ENCODE assay signal across 7 mouse cellular contexts in genomic region chr8:109185558-109186198, GRCm38 (mm10).
DNase-seq lines count a peak whose midpoint lies in the region; ATAC-seq and TF ChIP-seq lines count a peak whose summit lies in the region.

No protein-coding gene starts in this region.

- peak overlapping the region; percentile 64 for H3K9ac ChIP-seq in embryonic facial prominence, embryonic 14.5 days (ENCODE audit: low read depth, low read length)
- peak overlapping the region; percentile 66 for H3K9ac ChIP-seq in heart, embryonic 12.5 days
- H3K9ac ChIP-seq in kidney, embryonic 16.5 days (replicated peaks; ENCODE audit: low read length), result peak overlapping the region; percentile 52
- peak overlapping the region; percentile 41 for H3K9ac ChIP-seq in limb, embryonic 14.5 days (ENCODE audit: low read depth, low read length, severe bottlenecking)

- H3K36me3 ChIP-seq in embryonic facial prominence, embryonic 14.5 days (ENCODE audit: control insufficient read depth, insufficient read depth, low read length), result no peaks in the 10 kb centered on the region
- no peaks in the 10 kb centered on the region for H3K36me3 ChIP-seq in heart, embryonic 12.5 days
- no peaks in the 10 kb centered on the region for H3K36me3 ChIP-seq in kidney, embryonic 16.5 days (ENCODE audit: insufficient read depth, low read length)
- H3K36me3 ChIP-seq in limb, embryonic 14.5 days (ENCODE audit: control insufficient read depth, insufficient read depth, low read length), result no peaks in the 10 kb centered on the region

- peaks cover 6% of the 10 kb centered on the region; the same call in 1 of the 2 replicates for H3K4me1 ChIP-seq in embryonic facial prominence, embryonic 14.5 days (ENCODE audit: control insufficient read depth, insufficient read depth, low read length)
- H3K4me1 ChIP-seq in heart, embryonic 12.5 days (replicated peaks), result no peaks in the 10 kb centered on the region; the same call in 1 of the 2 replicates
- no peaks in the 10 kb centered on the region; the same call in 1 of the 2 replicates for H3K4me1 ChIP-seq in kidney, embryonic 16.5 days (ENCODE audit: insufficient read depth, low read length)
- peaks cover 6% of the 10 kb centered on the region for H3K4me1 ChIP-seq in limb, embryonic 14.5 days (ENCODE audit: control insufficient read depth, insufficient read depth, low read length)

- 16% methylated on average over 10 of the region's 10 CpGs for WGBS in embryonic facial prominence, embryonic 14.5 days
- 36% methylated on average over 10 of the region's 10 CpGs for WGBS in heart, embryonic 12.5 days
- 17% methylated on average over 10 of the region's 10 CpGs for WGBS in kidney, embryonic 16.5 days
- WGBS in limb, embryonic 14.5 days, result 19% methylated on average over 10 of the region's 10 CpGs

- peak; percentile 30; the same call in 1 of the 2 replicates for TF ChIP-seq POLR2A in limb, embryonic 14.5 days (IDR thresholded peaks at IDR 0.05; ENCODE audit: borderline replicate concordance, extremely low read depth, insufficient read depth, insufficient read length)

- no peaks in the 10 kb centered on the region for H3K27me3 ChIP-seq in embryonic facial prominence, embryonic 14.5 days (replicated peaks; ENCODE audit: control insufficient read depth, insufficient read depth, low read length)
- H3K27me3 ChIP-seq in heart, embryonic 12.5 days (replicated peaks), result no peaks in the 10 kb centered on the region
- H3K27me3 ChIP-seq in kidney, embryonic 16.5 days (ENCODE audit: insufficient read depth, low read length), result peaks cover 3% of the 10 kb centered on the region; the same call in 1 of the 2 replicates
- H3K27me3 ChIP-seq in limb, embryonic 14.5 days (ENCODE audit: control insufficient read depth, insufficient read depth, low read length), result no peaks in the 10 kb centered on the region

- peak overlapping the region; percentile 72 for H3K4me2 ChIP-seq in embryonic facial prominence, embryonic 14.5 days (ENCODE audit: low read depth, low read length)
- peak overlapping the region; percentile 65 for H3K4me2 ChIP-seq in heart, embryonic 12.5 days
- peak overlapping the region; percentile 66 for H3K4me2 ChIP-seq in kidney, embryonic 16.5 days (replicated peaks; ENCODE audit: low read depth, low read length)
- H3K4me2 ChIP-seq in limb, embryonic 14.5 days (replicated peaks; ENCODE audit: low read depth, low read length, severe bottlenecking), result peak overlapping the region; percentile 50

- H3K27ac ChIP-seq in embryonic facial prominence, embryonic 14.5 days (replicated peaks; ENCODE audit: low read depth, low read length), result peak overlapping the region; percentile 55; the same call in 1 of the 2 replicates
- H3K27ac ChIP-seq in heart, embryonic 12.5 days (ENCODE audit: poor library complexity, severe bottlenecking), result no peak overlapping the region
- no peak overlapping the region for H3K27ac ChIP-seq in kidney, embryonic 16.5 days (ENCODE audit: low read length)
- H3K27ac ChIP-seq in limb, embryonic 14.5 days (replicated peaks; ENCODE audit: low read depth, low read length), result 0 out of 2 replicates have a peak overlapping the region, but pooled peaks have one; percentile 53

- DNase-seq in adrenal gland, postnatal 14 days, result peak; percentile 77
- peak; percentile 87 for DNase-seq in embryonic facial prominence, embryonic 14.5 days (ENCODE audit: low spot score)
- DNase-seq in limb, embryonic 14.5 days (ENCODE audit: low spot score), result peak; percentile 80
- DNase-seq in neural tube, embryonic 10.5 days (ENCODE audit: extremely low spot score, low spot score), result peak; percentile 75
- DNase-seq in thymus, postnatal 25 days, result peak; percentile 21

- H3K4me3 ChIP-seq in embryonic facial prominence, embryonic 14.5 days (ENCODE audit: low read depth, low read length), result peak overlapping the region; percentile 28
- peak overlapping the region; percentile 40 for H3K4me3 ChIP-seq in heart, embryonic 12.5 days
- H3K4me3 ChIP-seq in kidney, embryonic 16.5 days (ENCODE audit: low read length), result peak overlapping the region; percentile 42
- peak overlapping the region; percentile 17 for H3K4me3 ChIP-seq in limb, embryonic 14.5 days (replicated peaks; ENCODE audit: low read length)

- peak; percentile 94 for ATAC-seq in embryonic facial prominence, embryonic 14.5 days (ENCODE audit: low read depth)
- ATAC-seq in heart, embryonic 12.5 days (ENCODE audit: insufficient number of reproducible peaks, low FRiP score), result no peak
- peak; percentile 88; the same call in 1 of the 2 replicates for ATAC-seq in kidney, embryonic 16.5 days (ENCODE audit: low FRiP score, low TSS enrichment)
- peak; percentile 87 for ATAC-seq in limb, embryonic 14.5 days (ENCODE audit: low FRiP score, low read depth)

- no peaks in the 10 kb centered on the region for H3K9me3 ChIP-seq in embryonic facial prominence, embryonic 14.5 days (ENCODE audit: control insufficient read depth, low read length)
- H3K9me3 ChIP-seq in heart, embryonic 12.5 days (replicated peaks), result peaks cover 4% of the 10 kb centered on the region
- no peaks in the 10 kb centered on the region for H3K9me3 ChIP-seq in kidney, embryonic 16.5 days (ENCODE audit: low read length)
- no peaks in the 10 kb centered on the region for H3K9me3 ChIP-seq in limb, embryonic 14.5 days (ENCODE audit: control insufficient read depth, low read length)

Comparison
In these comparisons a context has a peak if more than half of its experiments do, and no peak if none do; other contexts are left out.
1. DNase-seq: peak in every context shown above with its lines; median percentile 87 in embryonic facial prominence, embryonic 14.5 days; 80 in limb, embryonic 14.5 days; 77 in adrenal gland, postnatal 14 days; 75 in neural tube, embryonic 10.5 days; 21 in thymus, postnatal 25 days.
2. H3K27ac ChIP-seq: peak in embryonic facial prominence, embryonic 14.5 days (single experiment) and limb, embryonic 14.5 days (single experiment); none in heart, embryonic 12.5 days (single experiment) and kidney, embryonic 16.5 days (single experiment).
3. Peak in every context shown above with its lines, with median percentiles within 50 percentile points of each other: H3K4me2 ChIP-seq, H3K4me3 ChIP-seq and H3K9ac ChIP-seq.